Mouse (Mus musculus): ENCODE data around the gene Prkce.
A peak's percentile ranks its signal among the peaks of the same experiment; 100 is the strongest.

The Prkce gene

GRCm38 (mm10) chr17:86521252-86521651 is 353.7 kb downstream of the Prkce start:
- ATAC-seq (ENCODE audit: low TSS enrichment): no peak

GRCm38 (mm10) chr17:86522649-86523048 is 355.1 kb downstream of the Prkce start:
- no peak for ATAC-seq (ENCODE audit: low TSS enrichment)

- no peak for ATAC-seq (ENCODE audit: low TSS enrichment)
Measured at GRCm38 (mm10) chr17:86523374-86523773, 355.8 kb downstream of the Prkce start.

GRCm38 (mm10) chr17:86523843-86524242 is 356.3 kb downstream of the Prkce start:
- no peak for ATAC-seq (ENCODE audit: low TSS enrichment)

GRCm38 (mm10) chr17:86525075-86525474 is 357.5 kb downstream of the Prkce start:
- ATAC-seq (ENCODE audit: low TSS enrichment): no peak

GRCm38 (mm10) chr17:86526016-86526415 is 358.4 kb downstream of the Prkce start:
- ATAC-seq (ENCODE audit: low TSS enrichment): no peak

- no peak for ATAC-seq (ENCODE audit: low TSS enrichment)
Measured at GRCm38 (mm10) chr17:86527298-86527697, 359.7 kb downstream of the Prkce start.

- ATAC-seq (ENCODE audit: low TSS enrichment): peak; percentile 54; the same call in 1 of the 2 replicates
Measured at GRCm38 (mm10) chr17:86529003-86529402, 361.4 kb downstream of the Prkce start.

GRCm38 (mm10) chr17:86529411-86529810 is 361.8 kb downstream of the Prkce start:
- ATAC-seq (ENCODE audit: low TSS enrichment): no peak

- ATAC-seq (ENCODE audit: low TSS enrichment): no peak
Measured at GRCm38 (mm10) chr17:86531231-86531630, 363.6 kb downstream of the Prkce start.

- no peak for ATAC-seq (ENCODE audit: low TSS enrichment)
Measured at GRCm38 (mm10) chr17:86532783-86533548, 365.4 kb downstream of the Prkce start.

GRCm38 (mm10) chr17:86533549-86533851 is 365.9 kb downstream of the Prkce start:
- ATAC-seq (ENCODE audit: low TSS enrichment): no peak

GRCm38 (mm10) chr17:86535096-86535495 is 367.5 kb downstream of the Prkce start:
- no peak for ATAC-seq (ENCODE audit: low TSS enrichment)

GRCm38 (mm10) chr17:86535827-86536656 is 368.5 kb downstream of the Prkce start:
- ATAC-seq (ENCODE audit: low TSS enrichment): peak; percentile 93

- ATAC-seq (ENCODE audit: low TSS enrichment): no peak
Measured at GRCm38 (mm10) chr17:86539881-86540430, 372.4 kb downstream of the Prkce start.

- no peak for ATAC-seq (ENCODE audit: low TSS enrichment)
Measured at GRCm38 (mm10) chr17:86546529-86546928, 378.9 kb downstream of the Prkce start.

GRCm38 (mm10) chr17:86549128-86549527 is 381.5 kb downstream of the Prkce start:
- ATAC-seq (ENCODE audit: low TSS enrichment): no peak

GRCm38 (mm10) chr17:86551561-86551960 is 384.0 kb downstream of the Prkce start:
- ATAC-seq (ENCODE audit: low TSS enrichment): no peak

- no peak for ATAC-seq (ENCODE audit: low TSS enrichment)
Measured at GRCm38 (mm10) chr17:86551995-86552394, 384.4 kb downstream of the Prkce start.

GRCm38 (mm10) chr17:86559206-86559891 is 391.8 kb downstream of the Prkce start:
- ATAC-seq (ENCODE audit: low TSS enrichment): no peak

- ATAC-seq (ENCODE audit: low TSS enrichment): no peak
Measured at GRCm38 (mm10) chr17:86560499-86560898, 392.9 kb downstream of the Prkce start.

GRCm38 (mm10) chr17:86570491-86570890 is 402.9 kb downstream of the Prkce start:
- ATAC-seq (ENCODE audit: low TSS enrichment): no peak
